Mouse (Mus musculus): ENCODE results near the gene Olfr317. TPM values are rescaled to one million over a fixed set of nuclear protein-coding genes. Genes with fewer than 3 reads are reported as not detected.

Olfr317 gene
- polyA plus RNA-seq, 1 experiment from 2014 or later, result not detected

DNA sequence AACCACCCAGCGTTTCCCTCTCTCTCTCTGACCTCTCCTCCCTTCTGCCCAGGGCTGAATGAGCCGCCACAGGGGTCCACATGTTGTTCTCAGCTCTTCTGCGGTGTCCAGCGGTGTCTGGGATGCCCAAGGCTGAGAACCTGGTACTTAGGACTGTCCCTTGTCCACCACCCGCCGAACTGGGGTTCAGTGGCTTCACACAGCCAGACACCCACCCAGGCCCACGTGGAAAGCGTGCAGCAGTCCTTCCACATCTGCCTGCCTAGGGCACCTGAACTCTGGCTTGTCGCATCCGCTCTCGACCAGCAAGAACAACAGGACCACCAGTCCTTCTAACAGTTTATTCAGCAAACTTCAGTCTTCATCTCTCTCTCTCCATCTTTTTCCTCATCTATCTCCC is 29.9 kb downstream of the Olfr317 start:
- 89% methylated on average over 11 of the region's 11 CpGs for WGBS
- DNase-seq (ENCODE audit: low spot score), result no peak
- no peaks in the 10 kb centered on the region for H3K36me3 ChIP-seq (replicated peaks)
- no peak overlapping the region for H3K27ac ChIP-seq (replicated peaks)
- H3K9me3 ChIP-seq, result no peaks in the 10 kb centered on the region
- no peaks in the 10 kb centered on the region for H3K27me3 ChIP-seq (replicated peaks; ENCODE audit: low read depth, poor library complexity, severe bottlenecking)
- no peak overlapping the region for H3K4me3 ChIP-seq
- no peaks in the 10 kb centered on the region for H3K4me1 ChIP-seq

DNA sequence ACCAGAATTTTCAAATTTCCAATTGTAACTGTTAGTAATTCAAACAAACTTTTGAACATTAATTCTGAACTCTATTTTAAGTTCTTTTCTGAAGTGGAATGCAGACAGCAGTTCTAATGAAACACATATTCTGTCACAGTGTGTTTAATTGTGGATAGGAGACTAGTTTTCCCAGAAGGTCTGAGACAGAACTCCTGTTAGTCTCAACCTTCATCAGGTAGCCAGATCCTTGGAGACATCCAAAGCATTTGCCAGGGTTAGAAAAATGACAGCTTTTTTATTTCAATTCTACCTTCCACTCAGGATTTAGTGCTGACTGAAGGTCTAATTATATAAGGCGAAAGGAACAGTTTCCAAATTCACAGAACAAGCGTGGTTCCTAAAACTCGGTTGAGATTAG is 40.1 kb downstream of the Olfr317 start, which contains the start of gene Olfr319:
Gene Olfr319, plus strand, starts transcription at position 301 of the 400 bp plus-strand sequence.
- H3K4me3 ChIP-seq, result no peak within 1 kb of the TSS
- peaks cover 15% of the 10 kb centered on the region for H3K9me3 ChIP-seq
- no peaks in the 10 kb centered on the region for H3K27me3 ChIP-seq (replicated peaks; ENCODE audit: low read depth, poor library complexity, severe bottlenecking)
- H3K27ac ChIP-seq (replicated peaks), result no peak within 1 kb of the TSS
- H3K4me1 ChIP-seq, result no peaks in the 10 kb centered on the region
- no peaks in the 10 kb centered on the region for H3K36me3 ChIP-seq (replicated peaks)
- WGBS, result 89% methylated on average over 3 of the region's 3 CpGs
- no peak for DNase-seq (ENCODE audit: low spot score)

Other genes starting within 250 kb of the Olfr317 start
- gene Olfr332, start 246.7 kb downstream of the Olfr317 start, polyA plus RNA-seq (2016; fragmentation: Nextera tagmentation; extraction: Ambion mirVana), result not detected in 2 replicates
- not detected in 2 replicates for gene Olfr331, start 236.6 kb downstream of the Olfr317 start, polyA plus RNA-seq (2016; fragmentation: Nextera tagmentation; extraction: Ambion mirVana)
- not detected in 2 replicates for gene Olfr330, start 204.4 kb downstream of the Olfr317 start, polyA plus RNA-seq (2016; fragmentation: Nextera tagmentation; extraction: Ambion mirVana)
- gene Olfr329-ps, start 192.8 kb downstream of the Olfr317 start, polyA plus RNA-seq (2016; fragmentation: Nextera tagmentation; extraction: Ambion mirVana), result not detected in 2 replicates
- gene Olfr328, start 183.6 kb downstream of the Olfr317 start, polyA plus RNA-seq (2016; fragmentation: Nextera tagmentation; extraction: Ambion mirVana), result 0.05 TPM in 2 replicates
- gene Olfr224, start 168.7 kb downstream of the Olfr317 start, polyA plus RNA-seq (2016; fragmentation: Nextera tagmentation; extraction: Ambion mirVana), result not detected in 2 replicates
- not detected in 2 replicates for gene Olfr325, start 161.5 kb downstream of the Olfr317 start, polyA plus RNA-seq (2016; fragmentation: Nextera tagmentation; extraction: Ambion mirVana)
- gene Olfr324, start 144.1 kb downstream of the Olfr317 start, polyA plus RNA-seq (2016; fragmentation: Nextera tagmentation; extraction: Ambion mirVana), result not detected in 2 replicates
- gene 2210407C18Rik, start 123.1 kb downstream of the Olfr317 start, polyA plus RNA-seq (2016; fragmentation: Nextera tagmentation; extraction: Ambion mirVana), result not detected in 2 replicates
- gene Olfr323, start 108.7 kb downstream of the Olfr317 start, polyA plus RNA-seq (2016; fragmentation: Nextera tagmentation; extraction: Ambion mirVana), result not detected in 2 replicates
- gene Trim58, start 98.7 kb downstream of the Olfr317 start, polyA plus RNA-seq (2016; fragmentation: Nextera tagmentation; extraction: Ambion mirVana), result 0.54 and 0.62 TPM in 2 replicates
- 0.05 TPM in 1 of 2 replicates, not detected in the other for gene Olfr322, start 80.4 kb downstream of the Olfr317 start, polyA plus RNA-seq (2016; fragmentation: Nextera tagmentation; extraction: Ambion mirVana)
- not detected in 2 replicates for gene Olfr320, start 58.1 kb downstream of the Olfr317 start, polyA plus RNA-seq (2016; fragmentation: Nextera tagmentation; extraction: Ambion mirVana)
- gene Olfr319, start 40.0 kb downstream of the Olfr317 start, polyA plus RNA-seq (2016; fragmentation: Nextera tagmentation; extraction: Ambion mirVana), result not detected in 2 replicates
- not detected in 2 replicates for gene Olfr318, start 15.2 kb downstream of the Olfr317 start, polyA plus RNA-seq (2016; fragmentation: Nextera tagmentation; extraction: Ambion mirVana)
- gene Olfr316, start 13.5 kb upstream of the Olfr317 start, polyA plus RNA-seq (2016; fragmentation: Nextera tagmentation; extraction: Ambion mirVana), result not detected in 2 replicates
- gene Olfr315, start 34.0 kb upstream of the Olfr317 start, polyA plus RNA-seq (2016; fragmentation: Nextera tagmentation; extraction: Ambion mirVana), result not detected in 2 replicates
- gene Olfr314, start 43.7 kb upstream of the Olfr317 start, polyA plus RNA-seq (2016; fragmentation: Nextera tagmentation; extraction: Ambion mirVana), result not detected in 2 replicates
- gene Fam183b, start 62.7 kb upstream of the Olfr317 start, polyA plus RNA-seq (2016; fragmentation: Nextera tagmentation; extraction: Ambion mirVana), result 1.4 and 1.6 TPM in 2 replicates
- gene Olfr313, start 75.8 kb upstream of the Olfr317 start, polyA plus RNA-seq (2016; fragmentation: Nextera tagmentation; extraction: Ambion mirVana), result not detected in 2 replicates
- gene Olfr312, start 90.0 kb upstream of the Olfr317 start, polyA plus RNA-seq (2016; fragmentation: Nextera tagmentation; extraction: Ambion mirVana), result not detected in 2 replicates
- not detected in 2 replicates for gene Olfr311, start 100.0 kb upstream of the Olfr317 start, polyA plus RNA-seq (2016; fragmentation: Nextera tagmentation; extraction: Ambion mirVana)
- gene Gm12258, start 107.9 kb upstream of the Olfr317 start, polyA plus RNA-seq (2016; fragmentation: Nextera tagmentation; extraction: Ambion mirVana), result 8.7 and 9.1 TPM in 2 replicates
- gene 2810021J22Rik, start 128.0 kb upstream of the Olfr317 start, polyA plus RNA-seq (2016; fragmentation: Nextera tagmentation; extraction: Ambion mirVana), result 10.6 and 10.8 TPM in 2 replicates
- 5.7 and 6.3 TPM in 2 replicates for gene Zfp39, start 165.0 kb upstream of the Olfr317 start, polyA plus RNA-seq (2016; fragmentation: Nextera tagmentation; extraction: Ambion mirVana)
- not detected in 2 replicates for gene Btnl10, start 178.7 kb upstream of the Olfr317 start, polyA plus RNA-seq (2016; fragmentation: Nextera tagmentation; extraction: Ambion mirVana)
- gene Rnf187, start 199.7 kb upstream of the Olfr317 start, polyA plus RNA-seq (2016; fragmentation: Nextera tagmentation; extraction: Ambion mirVana), result 255 and 258 TPM in 2 replicates
- 23.0 and 25.0 TPM in 2 replicates for gene Hist3h2ba, start 209.7 kb upstream of the Olfr317 start, polyA plus RNA-seq (2016; fragmentation: Nextera tagmentation; extraction: Ambion mirVana)
- gene Hist3h2a, start 215.5 kb upstream of the Olfr317 start, polyA plus RNA-seq (2016; fragmentation: Nextera tagmentation; extraction: Ambion mirVana), result 17.8 and 19.0 TPM in 2 replicates
- gene Trim17, start 215.5 kb upstream of the Olfr317 start, polyA plus RNA-seq (2016; fragmentation: Nextera tagmentation; extraction: Ambion mirVana), result 0.19 and 0.40 TPM in 2 replicates
- gene Trim11, start 238.9 kb upstream of the Olfr317 start, polyA plus RNA-seq (2016; fragmentation: Nextera tagmentation; extraction: Ambion mirVana), result 19.0 and 19.1 TPM in 2 replicates